Mouse (Mus musculus) granulocyte monocyte progenitor cell, adult 5-6 weeks (primary cell): Measurements from ENCODE around the gene Zbtb38. TPM values are rescaled to one million over a fixed set of nuclear protein-coding genes. Genes with fewer than 3 reads are reported as not detected.
A peak's percentile ranks its signal among the peaks of the same experiment; 100 is the strongest.
"Not testable (repeated sequence)": the region's sequence is repeated elsewhere in the genome, so short reads cannot be mapped to it uniquely, and the experiment has no call there.

ENCODE experiments used
- ATAC-seq: replicated peaks from 2 replicates; pipeline ENCODE4 v1.8.0; 2016; ENCODE audit warnings: mild to moderate bottlenecking, moderate TSS enrichment, inconsistent platforms; ENCODE audit not compliant: poor library complexity, severe bottlenecking
- total RNA-seq, 2 experiments: library from RNA; stranded (forward) in 1 of 2; stranded (reverse) in 1 of 2; fragments of 200-712, 200-1000 nt in 1 of 2; fragments of >200 nt in 1 of 2; fragmentation: Nextera tagmentation in 1 of 2; gene quantifications; 2 replicates each; pipeline ENCODE4 v1.2.3; 2014 to 2017

Zbtb38 gene
- total RNA-seq, 2 experiments from 2014 or later = 15.9 to 29.0 TPM

DNA sequence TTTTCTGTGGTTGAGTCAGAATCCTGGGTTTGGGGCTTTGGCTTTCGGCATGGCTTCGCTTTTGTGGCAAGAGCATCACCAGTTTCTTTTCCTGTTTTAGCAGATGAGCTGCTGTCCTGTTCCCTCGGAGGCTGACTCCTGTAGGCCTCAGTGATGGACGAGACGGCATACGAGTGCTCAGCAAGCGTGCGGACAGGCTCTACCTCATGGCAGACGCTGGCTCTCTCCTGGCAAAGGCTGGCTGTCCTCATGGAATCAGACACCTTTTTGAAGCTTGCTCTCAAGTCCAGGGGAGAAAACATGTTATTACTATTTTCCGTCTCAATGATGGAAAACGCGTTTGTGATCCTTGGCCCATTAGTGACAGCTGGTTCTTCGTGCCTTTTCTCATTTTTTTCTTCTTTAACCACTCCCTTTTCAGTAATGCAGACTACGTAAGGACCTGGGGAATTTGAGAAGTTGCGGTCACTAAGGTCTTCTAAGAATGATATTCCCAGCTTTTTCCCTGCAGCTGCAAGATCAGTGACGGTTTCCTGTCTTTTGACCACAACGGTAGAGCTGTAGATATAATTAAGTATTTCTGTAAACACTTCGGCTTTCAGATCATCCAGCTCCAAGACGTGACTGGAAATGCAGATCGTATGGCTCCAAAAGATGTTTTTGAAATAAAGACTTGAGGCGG, 64.3 kb downstream of the Zbtb38 start:
- ATAC-seq = no peak

DNA sequence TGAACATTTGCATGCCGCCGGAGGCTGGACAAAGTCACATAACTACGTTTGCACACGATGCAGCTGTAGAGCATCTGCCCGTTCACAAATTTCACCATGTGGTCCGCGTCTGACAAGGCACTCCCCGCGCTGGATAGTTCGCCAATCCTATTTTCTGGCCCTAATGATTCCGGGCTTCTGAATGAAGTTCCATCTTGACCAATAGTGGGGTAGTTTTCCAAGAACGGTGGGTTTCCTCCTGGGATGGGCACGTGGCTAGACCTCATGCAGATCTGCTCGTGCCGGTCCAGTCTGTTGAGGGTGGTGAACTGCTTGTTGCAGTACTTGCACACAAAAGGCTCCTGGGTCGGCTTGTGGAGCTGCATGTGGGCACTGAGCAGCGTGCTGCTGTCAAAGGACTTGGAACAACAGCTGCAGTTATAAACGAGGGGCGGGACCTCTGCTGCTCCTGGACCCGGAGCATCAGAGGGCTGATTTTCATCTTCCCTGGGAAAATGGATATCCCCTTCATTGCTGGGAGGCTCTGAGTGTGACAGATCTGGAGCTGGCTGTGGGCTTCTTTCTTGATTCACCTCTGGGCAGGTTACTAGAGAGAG, 64.9 kb downstream of the Zbtb38 start:
- no peak for ATAC-seq

DNA sequence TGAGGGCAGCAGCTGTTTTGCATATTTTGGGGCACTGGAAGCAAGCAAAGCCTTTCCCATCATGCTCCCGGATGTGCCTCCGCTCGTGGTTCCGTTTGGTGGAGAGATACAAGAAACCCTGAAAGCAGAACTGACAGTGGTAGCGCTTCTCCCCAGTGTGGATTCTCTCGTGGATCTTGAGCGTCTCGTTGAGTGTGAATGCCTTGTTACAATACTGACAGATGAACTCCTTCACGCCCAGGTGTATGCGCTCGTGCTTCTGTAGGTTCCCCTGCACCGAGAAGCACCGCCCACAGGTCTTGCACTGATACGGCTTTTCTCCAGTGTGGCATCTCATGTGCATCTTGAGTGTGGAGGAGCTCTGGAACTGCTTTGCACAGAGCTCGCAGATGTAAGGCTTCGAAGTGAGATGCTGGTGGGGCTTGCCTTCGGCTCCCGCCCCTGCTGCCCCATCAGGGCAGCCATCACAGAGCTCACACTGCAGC, 67.0 kb downstream of the Zbtb38 start:
- ATAC-seq = no peak

DNA sequence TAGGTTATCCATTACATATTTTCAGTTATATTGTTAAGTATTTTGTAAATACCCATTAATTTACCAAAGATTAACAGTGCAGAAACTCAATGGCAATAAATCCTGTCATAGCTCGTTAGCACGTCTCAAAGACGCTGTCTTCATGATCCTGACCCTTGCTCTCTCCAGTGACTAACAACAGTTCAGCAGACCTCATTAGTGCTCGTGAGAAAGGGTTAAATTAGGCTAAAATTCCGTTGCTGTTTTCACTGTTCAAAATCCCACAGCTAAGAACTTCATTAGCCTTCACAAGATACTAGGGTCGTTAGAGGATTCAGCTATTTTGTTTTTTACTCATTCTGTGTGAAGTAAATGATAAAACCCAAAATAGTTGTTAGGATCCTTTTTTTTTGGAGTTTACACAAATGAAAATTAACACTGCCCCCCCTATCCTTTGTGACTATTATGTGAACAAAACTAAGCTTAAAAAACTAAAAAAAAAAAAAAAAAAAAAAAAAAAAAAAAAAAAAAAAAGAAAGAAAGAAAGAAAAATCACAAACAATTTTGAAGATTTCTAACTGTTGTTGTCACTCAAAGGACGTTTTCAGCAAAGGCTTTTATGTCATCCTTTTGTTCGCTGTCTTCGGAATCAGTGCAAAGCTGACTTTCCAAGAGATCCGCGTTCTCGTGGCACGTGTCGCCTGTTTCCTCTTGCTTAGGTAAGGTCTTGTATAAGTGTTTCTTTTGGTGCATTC, 67.6 kb downstream of the Zbtb38 start:
- ATAC-seq = no peak

DNA sequence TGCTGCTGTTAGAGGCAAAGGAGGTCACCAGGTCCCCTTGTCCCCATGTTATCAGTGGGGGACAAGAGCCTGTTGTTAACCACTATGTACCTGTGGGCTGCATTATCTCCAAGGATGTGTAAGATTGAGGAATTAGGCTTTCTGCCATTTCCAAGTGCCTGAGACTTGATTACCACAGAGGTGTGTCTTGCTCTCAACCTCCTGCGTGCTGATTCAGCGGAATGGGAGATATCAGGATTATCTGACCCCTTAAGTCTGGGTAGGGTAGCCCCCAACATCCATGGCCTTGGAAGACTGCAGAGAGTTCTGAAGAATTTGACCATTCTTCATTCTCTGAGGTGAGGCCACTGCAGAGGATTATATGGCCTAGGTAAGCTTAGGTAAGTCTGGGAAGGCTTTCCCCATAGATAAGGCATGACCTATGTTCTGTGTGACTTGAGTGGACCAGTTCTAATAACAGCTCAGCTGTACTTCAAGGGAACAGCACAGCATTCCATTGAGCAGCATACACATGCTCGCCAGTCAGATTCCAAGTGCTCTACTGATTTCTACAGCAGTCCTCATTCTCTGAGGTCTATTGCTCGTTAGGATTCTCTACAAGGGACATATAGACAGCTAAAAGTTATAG, 68.4 kb downstream of the Zbtb38 start:
- ATAC-seq = no peak

DNA sequence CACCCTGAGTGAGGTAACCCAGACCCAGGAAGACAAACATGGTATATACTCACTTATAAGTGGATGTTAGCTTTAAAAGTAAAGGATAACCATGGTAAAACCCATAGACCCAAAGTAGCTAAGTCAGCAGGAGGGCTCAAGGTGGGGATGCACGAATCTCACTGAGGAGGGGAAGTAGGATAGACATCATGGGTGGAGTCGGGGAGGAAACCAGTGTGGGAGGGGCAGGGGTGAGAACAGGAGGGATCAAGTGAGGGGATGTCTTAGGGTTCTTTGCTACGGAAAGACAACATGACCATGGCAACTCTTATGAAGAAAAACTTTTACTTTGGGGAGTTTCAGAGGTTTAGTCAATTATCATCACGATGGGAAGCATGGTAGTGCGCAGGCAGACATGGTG, 74.0 kb downstream of the Zbtb38 start:
- no peak for ATAC-seq

DNA sequence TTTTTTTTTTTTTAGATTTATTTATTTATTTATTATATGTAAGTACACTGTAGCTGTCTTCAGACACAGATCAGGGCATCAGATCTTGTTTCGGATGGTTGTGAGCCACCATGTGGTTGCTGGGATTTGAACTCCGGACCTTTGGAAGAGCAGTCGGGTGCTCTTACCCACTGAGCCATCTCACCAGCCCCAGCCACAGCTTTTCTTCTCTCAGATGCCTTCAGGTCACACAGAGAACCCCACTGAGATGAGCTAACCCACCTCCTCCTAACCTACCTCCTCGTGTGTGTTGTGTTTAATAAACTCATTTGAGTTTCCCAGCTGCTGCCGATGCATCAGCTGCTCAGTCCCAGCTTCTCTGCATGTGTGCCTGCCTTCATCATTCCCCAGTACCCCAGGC, 74.9 kb downstream of the Zbtb38 start:
- not testable (repeated sequence) for ATAC-seq

DNA sequence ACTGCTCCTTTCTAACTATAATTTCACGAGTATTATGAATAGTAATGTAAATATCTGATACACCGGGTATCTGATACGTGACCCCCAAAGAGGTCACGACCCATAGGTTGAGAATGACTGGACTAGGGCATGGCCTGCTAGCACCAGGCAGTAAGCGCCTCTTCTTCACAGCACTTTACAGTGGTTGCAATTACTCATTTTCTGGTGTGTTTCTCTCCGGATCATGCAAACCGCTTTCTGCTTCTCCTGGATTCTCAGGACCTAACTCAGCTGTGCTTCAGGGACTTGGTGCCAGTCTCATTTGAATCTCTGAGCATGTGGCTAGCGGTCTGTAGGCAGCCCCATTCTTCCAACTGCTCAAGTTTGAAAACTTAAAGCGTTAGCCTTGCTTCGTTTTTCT, 76.0 kb downstream of the Zbtb38 start:
- no peak for ATAC-seq

DNA sequence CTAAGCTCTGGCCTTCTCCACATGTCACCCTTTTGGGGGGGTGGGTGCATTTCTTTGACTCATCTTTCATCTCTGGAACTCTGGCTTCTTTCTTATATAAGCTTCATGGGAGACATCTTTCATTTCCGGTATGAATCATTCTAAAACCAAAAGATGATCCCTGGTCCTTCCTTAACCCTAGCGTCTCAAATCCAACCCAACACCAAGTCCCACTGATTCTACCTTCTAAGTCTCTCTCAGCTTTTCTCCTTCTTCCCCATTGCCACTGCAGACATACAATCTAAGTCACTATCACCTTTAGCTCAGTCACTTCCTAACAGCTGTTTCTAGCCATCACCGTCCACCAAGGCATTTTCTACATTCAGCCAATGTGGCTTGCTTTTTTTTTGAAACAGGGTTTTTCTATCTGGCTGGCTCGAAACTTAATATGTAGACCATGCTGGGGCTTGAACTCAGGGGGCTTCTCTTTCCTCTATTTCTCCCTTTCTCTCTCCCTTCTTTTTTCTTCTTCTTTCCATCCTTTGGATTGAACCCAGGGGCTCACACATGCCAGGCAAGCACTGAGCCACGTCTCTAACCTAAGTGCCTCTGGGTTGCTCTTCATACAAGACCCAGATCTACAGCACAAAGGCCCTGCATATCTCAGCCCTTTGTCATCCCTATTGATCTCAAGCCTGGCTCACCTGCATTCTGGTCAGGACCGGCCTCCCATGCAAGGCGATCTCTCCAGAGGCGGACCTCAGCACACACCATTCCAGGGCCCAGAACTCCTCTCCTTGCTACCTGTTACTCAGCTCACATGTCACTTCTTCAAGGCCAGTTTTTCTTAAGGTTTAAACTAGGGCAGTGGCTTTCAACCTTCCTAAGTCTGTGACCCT, 76.6 kb downstream of the Zbtb38 start:
- ATAC-seq = no peak

DNA sequence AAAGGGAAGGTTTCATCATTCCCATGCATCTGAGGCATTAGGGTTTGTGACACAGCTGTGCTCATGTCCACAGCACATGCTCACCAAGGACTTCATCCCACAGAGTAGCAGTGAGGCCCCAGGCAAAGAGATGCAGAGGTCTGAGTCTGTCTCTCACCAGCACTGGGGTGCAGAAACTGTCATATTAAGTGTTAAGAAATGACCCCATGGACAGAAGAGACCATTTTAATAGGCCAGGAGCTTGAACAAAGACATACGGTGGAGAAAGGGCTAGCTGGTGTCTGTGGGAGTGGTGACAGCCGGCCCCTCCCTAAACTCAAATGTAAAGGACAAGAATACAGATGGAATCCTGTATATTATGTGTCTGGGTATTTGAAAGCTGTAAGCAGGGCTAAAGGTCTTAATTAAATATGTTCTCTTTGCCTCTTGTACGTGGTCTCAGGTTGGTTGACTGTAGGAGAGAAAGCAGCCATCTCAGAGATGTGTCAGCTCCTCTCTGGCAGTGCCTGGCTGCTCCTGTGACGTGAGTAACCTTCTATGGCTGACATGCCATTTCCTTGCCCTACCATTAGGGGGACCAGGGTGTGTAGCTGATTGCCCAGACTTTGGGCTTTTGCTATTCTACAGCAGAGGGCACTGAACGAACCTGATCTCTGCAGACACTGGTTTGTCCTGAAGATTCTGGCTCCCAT, 77.4 kb downstream of the Zbtb38 start:
- peak; percentile 98 for ATAC-seq

DNA sequence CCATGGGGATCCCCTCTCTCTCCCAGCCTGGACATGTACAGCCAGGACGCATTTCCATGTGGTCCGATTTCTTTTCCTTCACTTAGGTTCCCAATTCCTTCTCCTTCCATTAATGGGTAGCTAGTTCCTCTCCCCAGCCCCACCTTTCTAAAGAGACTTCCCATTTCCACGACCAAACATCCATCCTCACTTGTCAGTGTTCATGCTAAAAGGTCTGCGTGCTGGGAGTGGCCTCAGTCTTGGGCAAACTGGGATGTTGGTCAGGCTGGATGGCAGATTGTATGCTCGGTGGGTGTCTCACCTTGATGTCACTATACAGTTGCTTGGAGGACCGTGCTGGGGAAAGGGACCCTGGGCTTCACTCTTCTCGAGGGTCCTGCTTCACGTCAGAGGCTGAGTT, 78.3 kb downstream of the Zbtb38 start:
- ATAC-seq = no peak

DNA sequence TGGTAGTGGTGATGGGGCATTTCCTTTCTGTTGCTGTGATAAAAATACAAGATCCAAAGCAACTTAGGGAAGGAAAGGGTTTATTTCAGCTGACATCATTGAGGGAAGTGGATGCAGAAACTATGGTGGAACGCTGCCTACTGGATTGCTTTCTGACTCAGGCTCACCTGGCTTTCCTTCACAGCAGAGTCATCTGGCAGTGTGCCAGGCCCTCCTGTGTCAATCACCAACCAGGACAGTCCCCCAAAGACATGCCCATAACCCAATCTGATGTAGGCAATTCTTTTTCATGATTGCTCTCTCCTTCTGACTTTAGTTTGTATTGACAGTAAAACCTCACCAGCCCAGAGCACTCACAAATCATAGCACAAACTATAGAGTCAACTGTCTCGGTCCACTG, 80.2 kb downstream of the Zbtb38 start:
- no peak for ATAC-seq

DNA sequence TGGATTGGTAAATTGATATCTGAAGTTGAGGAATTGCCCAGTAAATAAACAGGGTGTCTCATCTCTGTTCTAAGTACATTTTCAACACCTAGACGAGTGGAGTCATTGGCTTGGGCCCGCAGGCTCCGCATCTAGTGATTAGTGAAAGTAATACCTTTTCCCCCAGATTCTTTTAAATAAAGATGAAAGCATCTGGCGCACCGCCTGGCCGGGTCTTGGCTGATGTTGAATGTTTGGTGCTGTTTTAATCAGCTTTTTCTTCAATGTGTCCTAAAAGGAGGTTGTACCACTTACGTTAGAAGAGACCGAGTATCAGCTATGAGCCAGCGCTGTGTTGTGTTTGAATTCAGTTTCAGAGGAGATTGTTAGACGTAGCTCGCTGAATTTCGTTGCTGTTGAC, 81.4 kb downstream of the Zbtb38 start:
- no peak for ATAC-seq

DNA sequence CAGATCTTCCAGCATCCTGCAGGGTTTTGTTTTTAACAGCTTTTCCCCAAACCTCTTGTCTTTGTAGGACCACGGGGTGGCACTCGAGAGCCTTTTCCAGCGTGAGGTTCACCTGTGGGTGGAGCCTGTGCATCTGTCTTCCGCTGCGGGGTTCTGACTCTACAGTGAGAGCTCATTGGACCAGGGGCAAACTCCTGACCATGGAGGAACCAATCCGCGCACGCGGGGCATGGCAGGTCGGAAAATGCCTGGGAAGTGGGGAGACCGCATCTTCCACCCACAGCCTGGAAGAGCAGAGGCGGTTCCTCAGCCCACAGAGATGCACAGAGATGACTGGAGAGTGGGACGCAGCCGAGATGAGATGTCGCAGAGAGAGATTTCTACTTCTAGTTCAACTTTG, 82.8 kb downstream of the Zbtb38 start:
- peak; percentile 100 for ATAC-seq

DNA sequence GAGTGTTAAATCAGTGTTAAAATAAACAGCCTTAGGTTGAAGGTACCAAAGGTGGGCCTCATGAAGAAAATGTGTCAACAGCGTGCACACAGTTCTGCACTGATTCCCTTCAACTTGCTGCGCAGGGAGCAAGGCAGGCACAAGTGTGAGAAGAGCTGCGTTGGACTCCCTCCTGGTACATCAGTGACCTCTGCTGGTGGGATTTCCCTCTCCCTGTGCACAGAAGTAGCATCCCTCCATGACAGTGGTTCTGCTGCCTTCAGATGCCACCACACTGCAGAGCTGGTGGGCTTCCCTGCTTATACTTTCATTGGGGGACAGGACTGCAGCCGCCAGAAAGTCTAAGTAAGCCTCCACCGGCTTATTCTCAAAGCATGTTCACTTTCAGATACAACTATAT, 84.0 kb downstream of the Zbtb38 start:
- peak; percentile 71 for ATAC-seq

DNA sequence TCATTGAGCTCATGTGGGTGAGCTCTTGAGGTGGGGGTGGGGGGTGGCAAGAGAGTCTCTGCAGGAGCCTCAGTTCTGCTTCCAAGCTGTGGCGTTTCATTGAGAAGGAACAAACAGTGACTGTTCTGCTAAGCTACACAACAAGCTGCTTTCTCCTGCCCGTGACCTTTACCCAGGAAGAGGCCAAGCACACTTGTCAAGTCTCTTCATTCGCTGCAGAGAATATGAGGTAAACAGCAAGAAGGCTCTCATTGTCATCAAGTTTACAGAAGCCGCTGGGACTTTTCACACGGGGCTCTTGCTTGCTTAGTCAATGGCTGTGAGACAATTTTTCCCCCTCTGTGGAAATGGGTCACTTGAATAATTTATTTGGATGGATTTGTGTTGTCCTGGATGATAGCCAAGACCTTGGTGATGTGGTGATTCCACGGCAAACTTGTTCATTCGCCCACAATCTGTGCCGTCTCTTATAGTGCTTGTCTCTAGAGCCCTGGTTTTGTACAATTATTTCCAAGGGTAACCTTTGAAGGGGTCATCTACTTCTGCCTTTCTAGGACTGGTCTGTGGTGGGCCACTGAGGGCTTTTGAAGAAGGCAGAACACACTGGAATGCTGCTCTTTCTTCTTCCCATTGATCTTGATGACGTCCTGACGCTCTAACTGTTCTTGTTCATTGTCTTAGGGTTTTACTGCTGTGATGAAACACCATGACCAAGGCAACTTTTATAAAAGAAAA, 92.0 kb downstream of the Zbtb38 start:
- ATAC-seq = no peak

DNA sequence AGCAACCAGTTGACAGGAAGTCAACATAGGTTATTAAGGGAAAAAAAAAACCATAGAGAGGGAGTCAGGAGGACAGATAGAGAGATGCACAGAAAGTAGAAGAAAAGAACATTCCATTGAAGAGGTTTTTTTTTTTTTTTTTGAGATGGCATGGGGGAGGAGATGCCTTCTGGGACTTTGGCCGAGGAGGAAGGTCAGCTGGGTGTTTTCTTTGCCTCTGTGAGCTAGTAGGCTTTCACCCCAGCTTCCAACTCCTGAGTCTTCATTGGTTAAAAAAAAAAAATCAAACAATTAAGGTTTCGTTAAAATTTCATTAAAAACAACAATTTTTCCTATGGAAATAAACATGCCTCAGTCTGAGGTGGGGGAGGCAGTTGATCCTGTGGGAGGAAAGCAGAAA, 92.8 kb downstream of the Zbtb38 start:
- ATAC-seq = no peak

DNA sequence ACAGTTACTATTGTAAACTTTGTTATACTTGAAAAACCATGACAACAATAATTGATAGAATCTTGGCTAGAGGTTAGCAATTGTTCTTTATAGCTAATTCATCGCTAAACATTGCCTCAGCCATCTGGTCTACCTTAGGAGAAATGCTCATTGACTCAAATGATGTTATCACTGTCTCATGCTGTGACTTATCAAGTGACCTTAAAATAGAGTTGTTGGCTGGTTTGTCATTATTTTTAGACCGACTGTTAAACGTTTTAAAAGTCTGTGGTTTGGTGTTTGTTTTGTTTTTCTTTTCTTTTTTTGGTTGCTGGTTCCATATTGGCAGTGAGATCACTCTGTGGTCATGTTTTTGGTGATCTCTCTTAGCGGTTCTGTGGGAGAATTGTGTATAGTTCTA, 99.1 kb downstream of the Zbtb38 start:
- ATAC-seq = no peak

DNA sequence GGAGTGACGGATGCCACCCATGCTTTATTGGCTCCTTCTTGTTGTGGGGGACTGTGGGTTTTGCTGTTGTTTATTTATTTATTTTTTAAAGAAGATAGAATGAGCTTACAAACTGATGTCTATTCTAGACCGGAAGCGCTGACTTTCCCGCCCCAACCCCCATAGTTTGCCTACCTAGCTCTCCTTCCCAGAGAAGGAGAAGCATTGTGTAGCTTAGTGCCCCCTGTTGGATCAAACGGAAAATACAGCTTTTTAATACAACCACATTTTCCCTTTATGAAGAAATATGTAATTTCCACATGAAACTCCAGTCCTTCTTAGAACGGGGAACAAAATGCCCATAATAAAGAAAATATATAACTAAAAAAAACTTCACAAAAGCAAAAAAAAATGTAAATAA, 99.9 kb downstream of the Zbtb38 start:
- no peak for ATAC-seq
